Mouse (Mus musculus): ENCODE measurements at regions not wholly inside any gene's neighbourhood (a gene's known extent, or its start where the extent isn't known, plus 50 kb on each side); places are given as distances from the start of the nearest gene placed in this dataset.

DNA sequence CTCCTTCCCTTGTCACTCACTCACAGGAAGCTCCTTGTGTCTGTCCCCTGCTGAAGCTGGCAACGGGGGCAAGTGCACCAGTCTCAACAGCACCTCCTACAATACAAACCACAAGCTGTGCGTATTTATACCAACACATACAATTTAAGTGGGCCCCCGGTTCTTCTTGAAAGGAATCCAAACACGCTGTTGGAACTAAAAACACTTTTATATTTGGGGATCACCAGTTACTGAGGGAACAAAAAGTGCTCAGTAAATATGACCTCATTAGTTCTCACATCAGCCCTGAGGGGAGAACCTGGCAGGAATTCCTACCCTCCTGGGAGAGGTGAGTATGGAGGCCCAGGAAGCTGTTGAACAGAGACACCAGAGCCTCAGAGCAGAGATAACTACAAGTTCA lies 107.8 kb upstream of the Kit start:
- no peak for DNase-seq (ENCODE audit: low spot score)

GRCm38 (mm10) chr5:75467916-75468315 lies 106.8 kb upstream of the Kit start:
- no peak for DNase-seq (ENCODE audit: low spot score)

DNA sequence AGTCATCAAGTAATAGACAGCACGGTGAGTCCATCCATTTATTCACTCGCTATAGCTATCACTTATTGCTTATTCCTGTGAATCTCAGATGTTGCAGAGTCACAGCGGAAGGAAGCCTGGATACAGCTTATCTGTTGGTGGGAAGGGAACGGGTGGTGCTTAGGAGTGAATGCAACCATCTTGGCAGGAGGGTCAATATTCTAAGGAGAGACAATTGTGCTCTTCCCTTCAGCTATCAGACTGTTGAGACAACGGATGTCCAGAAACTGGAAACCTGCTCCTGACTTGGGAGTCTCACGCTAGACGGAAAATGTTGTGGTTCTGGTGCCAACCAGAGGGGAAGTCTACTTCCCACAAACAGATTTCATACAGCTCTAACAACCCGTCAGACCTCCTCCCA lies 103.7 kb upstream of the Kit start:
- DNase-seq (ENCODE audit: low spot score): no peak

DNA sequence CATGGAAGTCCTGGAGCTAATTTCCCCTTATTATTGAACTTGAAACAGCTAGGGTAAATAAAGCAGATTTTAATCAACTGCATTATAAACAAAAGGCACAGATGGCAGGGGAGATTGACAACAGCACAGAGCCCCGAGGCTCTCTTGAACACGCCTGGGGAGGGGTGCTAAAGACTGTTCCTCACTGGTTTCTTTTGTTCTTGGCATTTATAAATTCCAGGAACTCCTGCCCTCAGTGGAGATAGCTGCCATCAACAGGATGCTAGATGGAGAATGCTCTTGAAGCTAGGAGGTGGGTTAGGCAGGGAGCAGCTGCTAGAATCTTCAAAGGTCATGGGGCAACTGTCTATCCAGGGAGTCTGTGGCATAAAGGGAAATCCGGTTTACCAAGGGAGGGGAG lies 102.2 kb upstream of the Kit start:
- no peak for DNase-seq (ENCODE audit: low spot score)

- DNase-seq (ENCODE audit: low spot score): no peak
These were observed 99.3 kb upstream of the Kit start for GRCm38 (mm10) chr5:75475414-75475813.

DNA sequence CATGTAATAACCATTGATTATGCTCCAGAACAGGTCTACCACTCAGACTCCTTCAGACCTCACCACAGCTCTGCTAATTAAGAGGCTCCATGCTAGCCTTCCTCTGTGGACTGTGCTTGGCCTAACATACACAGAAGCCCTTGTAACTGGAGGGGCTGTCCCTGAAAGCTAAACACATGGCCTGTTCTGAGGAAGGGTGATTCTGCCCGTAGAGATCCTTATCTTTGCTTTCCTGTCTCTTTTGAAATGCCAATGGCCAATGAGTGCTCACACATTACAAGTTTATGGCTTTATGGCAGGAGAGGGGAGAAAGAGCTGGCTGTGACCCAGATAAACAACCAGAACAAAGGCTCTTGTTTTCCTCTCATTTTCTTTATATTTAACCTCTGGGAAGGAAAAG lies 96.2 kb upstream of the Kit start:
- no peak for DNase-seq (ENCODE audit: low spot score)

GRCm38 (mm10) chr5:75479149-75479548 lies 95.6 kb upstream of the Kit start:
- no peak for DNase-seq (ENCODE audit: low spot score)

- DNase-seq (ENCODE audit: low spot score): no peak
These were observed 93.1 kb upstream of the Kit start for GRCm38 (mm10) chr5:75481595-75481994.

- DNase-seq (ENCODE audit: low spot score): no peak
These were observed 90.4 kb upstream of the Kit start for GRCm38 (mm10) chr5:75484330-75484729.

DNA sequence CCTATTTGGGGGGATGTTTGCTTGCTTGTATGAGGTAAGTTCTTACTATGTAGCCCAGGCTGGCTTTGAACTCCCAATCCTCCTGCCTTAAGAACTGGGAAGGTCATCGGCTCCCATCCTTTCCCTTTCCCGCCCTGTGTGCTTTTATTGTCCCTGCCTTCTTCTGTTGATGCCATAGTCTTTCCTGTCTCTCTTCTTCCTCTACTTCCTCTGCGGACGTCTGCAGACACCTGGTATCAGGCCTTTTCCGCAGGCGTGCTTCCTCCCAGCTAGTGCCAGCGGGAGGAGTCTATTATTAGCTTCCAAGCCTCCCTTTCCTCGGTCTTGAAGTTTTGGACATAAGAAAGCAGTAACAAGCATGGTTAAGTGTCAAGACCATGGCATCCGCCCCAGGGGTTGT lies 83.9 kb upstream of the Kit start:
- no peak for DNase-seq (ENCODE audit: low spot score)

GRCm38 (mm10) chr5:75494143-75494542 lies 80.6 kb upstream of the Kit start:
- no peak for DNase-seq (ENCODE audit: low spot score)

GRCm38 (mm10) chr5:75499053-75499452 lies 75.7 kb upstream of the Kit start:
- DNase-seq (ENCODE audit: low spot score): no peak

- DNase-seq (ENCODE audit: low spot score): no peak
These were observed 75.0 kb upstream of the Kit start for GRCm38 (mm10) chr5:75499695-75500094.

GRCm38 (mm10) chr5:75500654-75501416 lies 73.9 kb upstream of the Kit start:
- no peak for DNase-seq (ENCODE audit: low spot score)

DNA sequence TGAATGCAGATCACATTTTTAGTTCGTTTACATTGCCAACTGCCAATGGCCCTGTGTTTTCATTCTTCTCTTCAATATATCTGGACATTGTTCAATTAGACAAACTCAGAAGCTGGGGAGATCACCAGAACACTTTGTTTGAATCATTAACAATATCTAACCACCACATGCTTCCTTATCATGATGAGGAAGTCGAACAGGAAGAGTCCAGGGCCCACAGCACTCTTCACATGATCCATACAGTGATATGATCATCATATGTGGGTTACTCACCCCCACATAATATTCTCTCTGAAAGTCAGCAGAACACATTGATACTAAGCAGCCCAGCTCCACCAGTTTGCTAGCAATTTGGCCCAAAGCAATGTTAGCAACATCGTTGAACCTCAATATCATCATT lies 71.0 kb upstream of the Kit start:
- no peak for DNase-seq (ENCODE audit: low spot score)

- no peak for DNase-seq (ENCODE audit: low spot score)
These were observed 61.9 kb upstream of the Kit start for GRCm38 (mm10) chr5:75512521-75513422.

GRCm38 (mm10) chr5:75518213-75518612 lies 56.5 kb upstream of the Kit start:
- no peak for DNase-seq (ENCODE audit: low spot score)

DNA sequence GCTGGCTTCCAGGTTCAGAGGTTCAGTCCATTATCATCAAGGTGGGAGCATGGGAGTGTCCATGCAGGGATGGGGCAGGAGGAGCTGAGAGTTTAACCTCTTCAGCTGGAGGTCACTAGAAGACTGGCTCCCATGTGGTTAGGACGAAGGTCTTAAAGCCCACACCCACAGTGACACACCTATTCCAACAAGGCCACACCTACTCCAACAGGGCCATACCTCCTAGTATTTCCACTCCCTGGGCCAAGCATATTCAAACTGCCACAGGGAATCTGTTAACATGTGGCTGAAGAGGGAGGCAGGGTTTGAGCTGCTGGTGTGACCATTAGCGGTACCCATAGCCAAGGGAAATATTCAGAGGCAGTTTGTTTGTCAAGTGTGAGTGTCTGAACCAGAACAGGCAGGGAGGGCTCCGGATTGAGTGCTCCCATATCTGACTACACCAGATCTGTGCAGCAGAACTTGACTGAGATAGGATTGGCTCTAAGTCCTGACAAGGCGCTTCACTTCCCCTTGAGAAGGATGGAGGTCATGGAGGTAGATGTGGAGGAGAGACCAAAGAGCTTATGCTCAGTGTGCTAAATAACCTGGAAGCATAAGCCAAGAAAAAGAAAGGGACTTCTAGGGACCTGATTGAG lies 51.6 kb upstream of the Kit start:
- no peak for DNase-seq (ENCODE audit: low spot score)

Data from heart, adult 8-10 months (tissue).